Mouse (Mus musculus) ES-E14 (cell line): Measurements from ENCODE around the gene Jak3. TPM values are rescaled to one million over a fixed set of nuclear protein-coding genes. Genes with fewer than 3 reads are reported as not detected.

Experiments used
- DNase-seq: peaks from one replicate; pipeline ENCODE4 v3.0.0-alpha.2; 2013; ENCODE audit warnings: low read depth, low spot score
- H3K27ac ChIP-seq: 2 replicates; pipeline ENCODE4 v1.5.1; 2012; ENCODE audit warnings: low read depth, mild to moderate bottlenecking, low read length, moderate library complexity, mixed read lengths; ENCODE audit not compliant: poor library complexity, insufficient read depth, severe bottlenecking
- H3K36me3 ChIP-seq: 2 replicates; pipeline ENCODE4 v1.6.1; 2012; ENCODE audit warnings: mild to moderate bottlenecking, low read length, moderate library complexity, mixed read lengths; ENCODE audit not compliant: control insufficient read depth, poor library complexity, insufficient read depth, severe bottlenecking
- H3K4me1 ChIP-seq, 2 experiments: fragments of 150-350 bp in 1 of 2; sonication (generic) in 1 of 2; 2 replicates each; pipeline ENCODE4 v1.6.1; 2012; ENCODE audit warnings: low read length in 2 of 2, mild to moderate bottlenecking in 1 of 2, mixed read lengths in 1 of 2; ENCODE audit not compliant: control insufficient read depth in 2 of 2, insufficient read depth in 2 of 2, poor library complexity in 1 of 2
- H3K4me3 ChIP-seq, 2 experiments: fragments of 150-350 bp in 1 of 2; sonication (generic) in 1 of 2; 2 replicates each; pipeline ENCODE4 v1.5.1; 2012; ENCODE audit warnings: low read length in 2 of 2, low read depth in 1 of 2, mild to moderate bottlenecking in 1 of 2, mixed read lengths in 1 of 2; ENCODE audit not compliant: insufficient read depth in 1 of 2, poor library complexity in 1 of 2, severe bottlenecking in 1 of 2
- H3K9ac ChIP-seq: 2 replicates; pipeline ENCODE4 v1.6.1; 2012; ENCODE audit warnings: low read depth, mild to moderate bottlenecking, low read length, mixed read lengths; ENCODE audit not compliant: poor library complexity, insufficient read depth, severe bottlenecking
- H3K9me3 ChIP-seq: fragments of 150-350 bp; sonication (generic); 2 replicates; pipeline ENCODE4 v1.6.1; 2012; ENCODE audit warnings: low read depth, mild to moderate bottlenecking, low read length; ENCODE audit not compliant: control insufficient read depth, insufficient read depth
- CHD2 ChIP-seq: IDR thresholded peaks from 2 replicates; pipeline ENCODE4 v1.6.1; 2014; ENCODE audit warnings: mild to moderate bottlenecking, low read depth, low read length, inconsistent platforms
- HCFC1 ChIP-seq: IDR thresholded peaks from 2 replicates; pipeline ENCODE4 v1.6.1; 2012; ENCODE audit warnings: low read length, inconsistent platforms, borderline replicate concordance; ENCODE audit not compliant: insufficient read depth
- MAFK ChIP-seq: IDR thresholded peaks from 2 replicates; pipeline ENCODE4 v1.6.1; 2014; ENCODE audit warnings: mild to moderate bottlenecking, low read depth, low read length, inconsistent platforms; ENCODE audit not compliant: insufficient read depth
- ZC3H11A ChIP-seq: IDR thresholded peaks from 2 replicates; pipeline ENCODE4 v1.6.1; 2012; ENCODE audit warnings: low read depth, mild to moderate bottlenecking, inconsistent platforms, low read length, borderline replicate concordance
- ZNF384 ChIP-seq: IDR thresholded peaks from 2 replicates; pipeline ENCODE4 v1.6.1; 2012; ENCODE audit warnings: low read depth, low read length, inconsistent platforms
- in situ Hi-C, 2 experiments: fragments of 600-800 bp; cut with MboI; formaldehyde crosslinking; loops; one replicate each; pipeline ENCODE4 v1.15.1; 2025; ENCODE audit warnings: low sequenced_read_pairs in 2 of 2, inconsistent platforms in 1 of 2; ENCODE audit not compliant: unreplicated experiment in 2 of 2
- total RNA-seq: library from RNA; depleted of rRNA; stranded (reverse); fragments of 300-350 nt; gene quantifications from 2 replicates; pipeline ENCODE4 v1.2.3, GENCODE M21; 2012

The Jak3 gene
- total RNA-seq, 1 experiment = 19.0 TPM

DNA sequence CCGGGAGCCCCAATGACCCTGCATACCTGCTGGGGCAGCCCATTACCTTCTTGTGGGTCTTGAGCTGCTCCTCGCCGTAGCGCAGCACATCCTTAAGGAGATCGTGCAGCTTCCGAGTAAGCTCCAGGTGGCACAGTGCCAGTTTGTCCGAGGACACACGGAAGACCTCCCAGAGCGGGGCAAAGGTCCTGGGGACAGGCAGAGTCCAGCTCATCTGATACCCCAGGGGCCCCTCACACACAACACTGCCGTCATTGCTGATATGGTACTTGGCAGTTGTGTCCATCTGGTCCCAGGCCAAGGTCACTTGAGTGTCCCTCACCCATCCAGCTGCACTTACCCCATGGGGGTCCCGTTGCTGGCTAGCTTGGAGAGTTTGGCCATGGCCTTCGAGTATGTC, 41.0 kb downstream of the Jak3 start:
- Histone ChIP-seq H3K36me3 (peaks cover 9% of the 10 kb centered on the region; the same call in 1 of the 2 replicates), H3K27ac (no peak overlapping the region), H3K4me1 (peaks cover 2 to 8% of the 10 kb centered on the region in 2 experiments; a peak in 2 of 4 replicates), H3K4me3 (no peak overlapping the region), H3K9me3 (no peaks in the 10 kb centered on the region), H3K9ac (no peak overlapping the region)
- in situ Hi-C loops = no loop called here
- TF ChIP-seq HCFC1 (no peak), CHD2 (no peak), MAFK (no peak), ZNF384 (no peak)
- no peak for DNase-seq

DNA sequence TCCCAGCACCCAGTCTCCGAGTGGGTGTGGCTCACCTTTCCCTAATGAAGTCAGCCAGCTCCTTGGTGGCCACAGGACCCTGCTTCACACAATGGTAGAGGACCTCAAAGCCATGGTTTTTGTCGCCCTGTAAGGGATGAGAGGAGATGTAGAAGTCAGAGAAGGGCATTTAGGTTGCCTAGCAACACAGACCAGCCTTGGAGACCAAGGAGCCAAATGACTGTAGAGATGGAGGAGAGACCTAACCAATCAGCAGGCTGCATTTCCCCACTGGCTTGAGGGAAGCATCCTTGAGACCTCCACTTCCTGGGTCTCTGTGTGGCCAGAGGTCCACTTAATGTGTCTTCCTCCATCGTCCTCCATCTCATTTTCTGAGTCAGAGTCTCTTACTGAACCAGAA, 42.2 kb downstream of the Jak3 start:
- no peak overlapping the region for H3K9ac ChIP-seq
- H3K4me3 ChIP-seq = no peak overlapping the region
- TF ChIP-seq ZNF384 = no peak
- TF ChIP-seq CHD2 = no peak
- no peak for TF ChIP-seq HCFC1
- TF ChIP-seq MAFK = no peak
- no peak for TF ChIP-seq ZC3H11A
- no peak overlapping the region for H3K27ac ChIP-seq
- H3K36me3 ChIP-seq = peaks cover 8% of the 10 kb centered on the region; the same call in 1 of the 2 replicates
- DNase-seq = no peak
- no peaks in the 10 kb centered on the region for H3K9me3 ChIP-seq
- in situ Hi-C loops = no loop called here
- peaks cover 2 to 10% of the 10 kb centered on the region in 2 experiments; a peak in 2 of 4 replicates for H3K4me1 ChIP-seq

DNA sequence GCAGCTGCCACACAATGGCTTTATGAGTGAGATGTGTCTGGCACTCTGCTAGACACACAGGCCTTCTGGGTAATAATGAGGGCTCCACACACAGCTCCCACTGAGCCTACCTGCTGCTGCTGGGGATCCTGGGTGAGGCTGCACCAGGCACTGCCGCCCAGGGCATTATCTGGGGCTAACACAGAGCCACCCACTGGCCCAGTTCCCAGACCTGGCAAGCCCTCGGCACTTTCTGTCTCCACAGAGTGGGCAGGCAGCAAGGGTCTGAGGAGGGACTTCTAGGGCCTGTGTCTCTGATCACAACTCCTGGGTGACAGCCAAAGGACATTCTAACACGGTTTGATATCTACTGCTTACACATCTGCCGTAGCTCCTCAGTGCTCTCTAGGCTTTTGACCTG, 43.1 kb downstream of the Jak3 start:
- Histone ChIP-seq H3K4me3 (no peak overlapping the region), H3K4me1 (peaks cover 2 to 13% of the 10 kb centered on the region in 2 experiments; a peak in 2 of 4 replicates), H3K9ac (no peak overlapping the region), H3K9me3 (no peaks in the 10 kb centered on the region), H3K27ac (no peak overlapping the region), H3K36me3 (peaks cover 8% of the 10 kb centered on the region; the same call in 1 of the 2 replicates)
- no peak for TF ChIP-seq ZNF384
- TF ChIP-seq HCFC1 = no peak
- TF ChIP-seq CHD2 = no peak
- no peak for TF ChIP-seq ZC3H11A
- no peak for TF ChIP-seq MAFK
- DNase-seq = no peak
- in situ Hi-C loops = no loop called here

DNA sequence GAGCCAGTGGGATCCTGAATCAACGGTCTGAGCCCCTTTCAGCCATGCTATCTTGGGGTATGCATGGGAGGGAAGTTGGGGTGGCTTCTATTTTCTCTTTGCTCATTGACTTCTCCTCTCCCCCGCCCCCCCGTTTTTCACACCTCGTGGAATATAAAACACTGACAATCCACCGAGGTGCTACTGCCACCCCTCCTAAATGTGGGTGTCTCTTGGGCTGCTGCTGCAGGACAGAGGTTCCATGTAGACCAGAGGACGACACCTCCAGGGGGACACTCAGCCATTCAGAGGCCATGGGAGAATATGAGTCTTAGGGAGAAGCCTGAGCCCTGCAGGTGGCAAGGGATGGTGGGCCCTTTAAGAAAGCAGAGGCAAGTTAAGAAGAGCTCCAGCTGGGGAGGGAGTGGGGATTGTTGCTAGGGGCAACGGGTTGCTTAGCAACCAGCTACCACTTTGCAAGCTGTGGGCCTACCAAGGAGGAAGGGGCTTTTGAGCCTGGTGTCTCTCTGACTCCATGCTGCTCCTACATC, 43.9 kb downstream of the Jak3 start:
- DNase-seq = no peak
- no peaks in the 10 kb centered on the region for H3K9me3 ChIP-seq
- H3K9ac ChIP-seq = no peak overlapping the region
- in situ Hi-C loops = no loop called here
- TF ChIP-seq MAFK (no peak), CHD2 (no peak), HCFC1 (no peak), ZC3H11A (no peak), ZNF384 (no peak)
- no peak overlapping the region for H3K27ac ChIP-seq
- H3K4me1 ChIP-seq = peaks cover 4 to 17% of the 10 kb centered on the region in 2 experiments; a peak in 3 of 4 replicates
- H3K4me3 ChIP-seq = no peak overlapping the region
- H3K36me3 ChIP-seq = peaks cover 8% of the 10 kb centered on the region; the same call in 1 of the 2 replicates
